Mouse (Mus musculus): Measurements from ENCODE around the gene Zfp276. TPM values are rescaled to one million over a fixed set of nuclear protein-coding genes. Genes with fewer than 3 reads are reported as not detected.
"Not testable (repeated sequence)": the region's sequence is repeated elsewhere in the genome, so short reads cannot be mapped to it uniquely, and the experiment has no call there.

The Zfp276 gene
- polyA plus RNA-seq, 1 experiment from 2014 or later: 19.0 TPM

DNA sequence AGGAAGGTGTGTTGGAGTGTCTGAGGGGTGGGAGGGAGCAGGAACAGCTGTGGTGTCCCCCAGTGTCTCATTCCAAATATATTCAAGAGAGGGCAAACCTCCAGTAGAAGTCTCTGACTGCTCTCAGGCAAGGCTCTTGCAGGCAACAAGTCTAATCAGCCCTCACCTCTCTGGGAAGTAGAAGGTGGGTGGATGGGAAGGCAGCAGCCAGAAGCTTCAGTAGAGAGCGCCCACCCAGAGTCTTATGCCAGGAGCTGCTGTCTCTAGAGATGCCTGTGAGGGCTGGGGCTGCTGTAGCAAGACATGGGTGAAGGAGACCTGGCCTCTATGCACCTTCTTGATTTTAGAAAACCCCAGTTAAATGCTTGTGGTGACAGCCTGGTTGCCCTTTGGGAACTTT is 25.6 kb upstream of the Zfp276 start:
- peaks cover under 1% of the 10 kb centered on the region; the same call in 1 of the 2 replicates for H3K27me3 ChIP-seq (ENCODE audit: control insufficient read depth, insufficient read depth, low read length)
- no peak for DNase-seq (ENCODE audit: low spot score, missing footprints)
- whole genome bisulfite sequencing: 94% methylated on average over 1 of the region's 1 CpGs
- ATAC-seq (ENCODE audit: low FRiP score): no peak
- no peaks in the 10 kb centered on the region for H3K9me3 ChIP-seq (ENCODE audit: control insufficient read depth, low read length)
- H3K36me3 ChIP-seq (ENCODE audit: control insufficient read depth, insufficient read depth, low read length): no peaks in the 10 kb centered on the region; the same call in 1 of the 2 replicates
- H3K27ac ChIP-seq (ENCODE audit: low read depth, low read length): no peak overlapping the region
- H3K4me2 ChIP-seq: no peak overlapping the region
- no peak overlapping the region for H3K9ac ChIP-seq (ENCODE audit: low read length)
- H3K4me3 ChIP-seq (ENCODE audit: low read depth, low read length): no peak overlapping the region
- H3K4me1 ChIP-seq (ENCODE audit: control insufficient read depth, insufficient read depth, low read length): peaks cover 10% of the 10 kb centered on the region

DNA sequence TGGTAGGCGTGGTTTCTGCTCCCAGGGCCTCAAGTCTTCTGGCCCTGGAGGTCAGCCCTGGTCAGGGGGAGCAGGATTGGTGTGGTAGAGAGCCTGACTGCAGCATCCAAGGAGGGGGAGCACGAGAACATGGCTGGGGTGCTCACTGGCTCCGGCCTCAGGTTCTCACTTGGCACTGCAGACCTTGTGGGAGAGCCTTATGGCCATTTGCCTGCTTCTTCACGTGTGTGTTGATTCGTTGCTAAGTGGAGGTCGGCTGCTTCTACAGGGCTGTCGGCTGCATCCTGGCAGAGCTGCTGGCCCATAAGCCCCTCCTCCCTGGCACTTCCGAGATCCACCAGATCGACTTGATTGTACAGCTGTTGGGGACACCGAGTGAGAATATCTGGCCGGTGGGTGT is 23.7 kb upstream of the Zfp276 start:
- H3K4me3 ChIP-seq (ENCODE audit: low read depth, low read length); DNase-seq (ENCODE audit: low spot score, missing footprints); H3K4me1 ChIP-seq (ENCODE audit: control insufficient read depth, insufficient read depth, low read length); H3K27ac ChIP-seq (ENCODE audit: low read depth, low read length); ATAC-seq (ENCODE audit: low FRiP score); H3K9ac ChIP-seq (ENCODE audit: low read length); H3K4me2 ChIP-seq; H3K9me3 ChIP-seq (ENCODE audit: control insufficient read depth, low read length); H3K36me3 ChIP-seq (ENCODE audit: control insufficient read depth, insufficient read depth, low read length): not testable (repeated sequence)
- peaks cover 11% of the 10 kb centered on the region; the same call in 1 of the 2 replicates for H3K27me3 ChIP-seq (ENCODE audit: control insufficient read depth, insufficient read depth, low read length)
- WGBS: 87% methylated on average over 11 of the region's 11 CpGs

DNA sequence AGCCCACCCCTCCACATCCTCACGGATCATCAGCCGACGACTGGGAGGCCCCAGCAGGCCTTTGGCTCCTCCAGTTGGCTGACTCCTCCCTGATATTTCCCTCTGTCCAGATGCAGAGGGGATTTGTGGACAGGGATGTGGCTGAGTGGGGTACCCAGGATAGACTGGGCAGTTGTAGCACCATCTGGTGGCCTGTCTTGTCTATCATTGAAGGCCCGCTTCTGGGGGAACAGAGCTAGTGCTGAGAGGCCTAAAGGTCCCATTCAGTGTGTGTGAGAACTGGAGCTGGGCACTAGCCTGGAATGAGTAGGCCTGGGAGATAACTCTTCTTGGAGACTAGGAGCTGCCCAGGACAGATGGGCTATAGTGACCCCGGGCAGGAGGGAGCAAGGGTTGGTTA is 22.3 kb upstream of the Zfp276 start:
- Histone ChIP-seq H3K9ac (ENCODE audit: low read length) (no peak overlapping the region), H3K27me3 (ENCODE audit: control insufficient read depth, insufficient read depth, low read length) (peaks cover 13% of the 10 kb centered on the region; the same call in 1 of the 2 replicates), H3K4me1 (ENCODE audit: control insufficient read depth, insufficient read depth, low read length) (peaks cover 7% of the 10 kb centered on the region), H3K27ac (ENCODE audit: low read depth, low read length) (no peak overlapping the region), H3K9me3 (ENCODE audit: control insufficient read depth, low read length) (no peaks in the 10 kb centered on the region), H3K4me2 (no peak overlapping the region), H3K4me3 (ENCODE audit: low read depth, low read length) (no peak overlapping the region), H3K36me3 (ENCODE audit: control insufficient read depth, insufficient read depth, low read length) (no peaks in the 10 kb centered on the region; the same call in 1 of the 2 replicates)
- WGBS: 65% methylated on average over 5 of the region's 5 CpGs
- ATAC-seq (ENCODE audit: low FRiP score) (no peak), DNase-seq (ENCODE audit: low spot score, missing footprints) (no peak)

DNA sequence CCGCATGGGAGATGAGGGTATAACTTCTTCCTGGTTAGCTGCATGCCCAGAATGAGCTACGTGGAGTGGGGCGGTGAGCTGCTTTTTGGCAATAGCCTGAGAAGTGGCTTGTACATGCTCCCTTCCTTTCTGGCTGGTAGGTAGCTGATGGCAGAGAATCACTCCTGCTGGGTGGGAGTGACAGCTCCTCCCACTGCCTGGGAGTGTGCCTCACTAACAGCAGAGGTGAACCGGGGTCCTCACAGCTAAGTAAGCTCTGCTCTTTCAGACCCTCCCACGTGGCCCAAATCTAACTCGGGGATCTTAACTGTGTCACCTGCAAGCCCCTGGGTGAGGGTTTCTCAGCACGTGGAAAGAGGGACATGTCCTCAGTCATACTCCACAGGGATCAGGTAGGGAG is 21.4 kb upstream of the Zfp276 start:
- Histone ChIP-seq H3K4me3 (ENCODE audit: low read depth, low read length) (no peak overlapping the region), H3K4me1 (ENCODE audit: control insufficient read depth, insufficient read depth, low read length) (peaks cover 7% of the 10 kb centered on the region), H3K9ac (ENCODE audit: low read length) (no peak overlapping the region), H3K27me3 (ENCODE audit: control insufficient read depth, insufficient read depth, low read length) (peaks cover 13% of the 10 kb centered on the region; the same call in 1 of the 2 replicates), H3K27ac (ENCODE audit: low read depth, low read length) (no peak overlapping the region), H3K9me3 (ENCODE audit: control insufficient read depth, low read length) (no peaks in the 10 kb centered on the region), H3K36me3 (ENCODE audit: control insufficient read depth, insufficient read depth, low read length) (no peaks in the 10 kb centered on the region), H3K4me2 (no peak overlapping the region)
- WGBS: 32% methylated on average over 7 of the region's 7 CpGs
- no peak for ATAC-seq (ENCODE audit: low FRiP score)
- DNase-seq (ENCODE audit: low spot score, missing footprints): no peak

DNA sequence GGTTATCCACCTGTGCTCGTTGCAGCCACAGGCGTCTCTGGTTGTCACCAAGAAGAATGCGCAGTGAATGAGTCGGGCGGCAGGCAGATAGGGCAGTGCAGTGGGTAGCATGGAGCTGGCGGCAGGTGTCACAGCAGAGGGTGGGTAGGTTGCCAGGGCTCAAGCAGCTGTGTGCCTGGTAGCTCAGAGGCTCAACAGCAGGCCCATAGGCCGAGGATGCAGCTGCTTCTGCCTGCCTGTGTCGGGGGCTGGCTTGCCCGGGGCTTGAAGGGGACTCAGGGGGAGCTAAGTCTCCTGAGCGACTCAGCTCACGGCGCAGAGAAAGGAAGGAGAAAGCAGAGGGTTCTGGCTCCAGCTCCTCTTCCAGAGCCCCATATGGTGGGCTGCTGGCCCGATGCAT is 20.7 kb upstream of the Zfp276 start:
- ATAC-seq (ENCODE audit: low FRiP score) (no peak), DNase-seq (ENCODE audit: low spot score, missing footprints) (no peak)
- H3K27ac ChIP-seq (ENCODE audit: low read depth, low read length): no peak overlapping the region
- H3K27me3 ChIP-seq (ENCODE audit: control insufficient read depth, insufficient read depth, low read length): peaks cover 13% of the 10 kb centered on the region; the same call in 1 of the 2 replicates
- no peak overlapping the region for H3K4me2 ChIP-seq
- H3K4me3 ChIP-seq (ENCODE audit: low read depth, low read length): no peak overlapping the region
- peaks cover 7% of the 10 kb centered on the region for H3K4me1 ChIP-seq (ENCODE audit: control insufficient read depth, insufficient read depth, low read length)
- WGBS: 64% methylated on average over 13 of the region's 13 CpGs
- no peaks in the 10 kb centered on the region for H3K9me3 ChIP-seq (ENCODE audit: control insufficient read depth, low read length)
- no peaks in the 10 kb centered on the region for H3K36me3 ChIP-seq (ENCODE audit: control insufficient read depth, insufficient read depth, low read length)
- H3K9ac ChIP-seq (ENCODE audit: low read length): no peak overlapping the region

DNA sequence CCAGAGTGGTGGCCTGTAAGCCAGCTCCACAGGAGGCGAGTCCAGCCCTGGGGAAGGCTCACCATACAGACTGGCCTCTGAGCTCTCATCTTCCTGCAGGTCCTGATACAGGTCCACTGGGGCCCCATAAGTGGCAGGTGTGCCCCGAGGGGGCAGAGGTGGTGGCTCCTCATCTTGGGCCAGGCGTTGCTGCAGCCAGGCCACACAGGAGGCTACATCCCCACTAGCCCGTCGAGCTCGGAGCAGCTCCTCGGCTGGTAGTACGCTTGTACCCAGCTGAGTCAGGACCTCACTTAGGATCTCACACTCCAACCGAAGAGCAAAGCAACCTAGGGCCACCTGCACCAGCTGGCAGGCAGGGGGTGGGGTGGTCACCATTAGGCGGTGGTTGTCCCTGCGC is 20.2 kb upstream of the Zfp276 start:
- no peak overlapping the region for H3K4me2 ChIP-seq
- H3K27ac ChIP-seq (ENCODE audit: low read depth, low read length): no peak overlapping the region
- peaks cover 13% of the 10 kb centered on the region; the same call in 1 of the 2 replicates for H3K27me3 ChIP-seq (ENCODE audit: control insufficient read depth, insufficient read depth, low read length)
- H3K36me3 ChIP-seq (ENCODE audit: control insufficient read depth, insufficient read depth, low read length): no peaks in the 10 kb centered on the region
- DNase-seq (ENCODE audit: low spot score, missing footprints): no peak
- peaks cover 7% of the 10 kb centered on the region for H3K4me1 ChIP-seq (ENCODE audit: control insufficient read depth, insufficient read depth, low read length)
- no peak overlapping the region for H3K4me3 ChIP-seq (ENCODE audit: low read depth, low read length)
- ATAC-seq (ENCODE audit: low FRiP score): no peak
- no peak overlapping the region for H3K9ac ChIP-seq (ENCODE audit: low read length)
- no peaks in the 10 kb centered on the region for H3K9me3 ChIP-seq (ENCODE audit: control insufficient read depth, low read length)
- WGBS: 81% methylated on average over 11 of the region's 11 CpGs

DNA sequence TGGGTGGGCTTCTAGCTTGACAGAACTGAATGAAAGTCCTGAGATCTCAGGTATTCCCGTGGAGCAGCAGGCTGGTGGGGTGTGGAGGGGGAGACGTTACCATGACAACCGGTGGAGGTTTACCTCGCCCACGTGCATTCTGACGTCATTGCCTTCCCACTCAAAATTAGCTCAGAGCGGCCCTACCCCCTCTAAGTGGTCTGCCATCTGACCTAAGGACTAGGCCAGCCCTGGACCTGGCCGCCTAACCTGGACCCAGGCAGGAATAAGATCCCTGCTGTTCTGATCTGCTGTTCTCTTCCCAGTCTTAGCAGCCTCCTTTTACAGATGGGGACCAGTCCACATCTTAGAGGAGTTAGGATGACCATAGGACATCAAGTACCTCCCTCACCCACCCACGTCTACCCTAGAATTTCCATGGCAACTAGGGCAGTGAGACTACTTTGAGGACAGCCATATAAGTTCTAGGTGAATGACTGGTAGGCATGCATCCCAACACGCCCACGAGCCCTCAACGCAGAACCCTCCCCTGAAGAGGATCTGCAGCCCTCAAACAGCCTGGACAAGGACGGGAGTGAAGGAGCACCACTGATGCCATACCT is 19.0 kb upstream of the Zfp276 start:
- H3K36me3 ChIP-seq (ENCODE audit: control insufficient read depth, insufficient read depth, low read length): no peaks in the 10 kb centered on the region
- peak overlapping the region; percentile 79 for H3K4me2 ChIP-seq
- 34% methylated on average over 13 of the region's 13 CpGs for WGBS
- no peaks in the 10 kb centered on the region for H3K9me3 ChIP-seq (ENCODE audit: control insufficient read depth, low read length)
- peak overlapping the region; percentile 44 for H3K4me3 ChIP-seq (ENCODE audit: low read depth, low read length)
- no peak overlapping the region for H3K27ac ChIP-seq (ENCODE audit: low read depth, low read length)
- peaks cover 13% of the 10 kb centered on the region; the same call in 1 of the 2 replicates for H3K27me3 ChIP-seq (ENCODE audit: control insufficient read depth, insufficient read depth, low read length)
- peak overlapping the region; percentile 58 for H3K9ac ChIP-seq (ENCODE audit: low read length)
- ATAC-seq (ENCODE audit: low FRiP score): peak; percentile 10; the same call in 1 of the 2 replicates
- H3K4me1 ChIP-seq (ENCODE audit: control insufficient read depth, insufficient read depth, low read length): peaks cover 7% of the 10 kb centered on the region
- DNase-seq (ENCODE audit: low spot score, missing footprints): no peak

DNA sequence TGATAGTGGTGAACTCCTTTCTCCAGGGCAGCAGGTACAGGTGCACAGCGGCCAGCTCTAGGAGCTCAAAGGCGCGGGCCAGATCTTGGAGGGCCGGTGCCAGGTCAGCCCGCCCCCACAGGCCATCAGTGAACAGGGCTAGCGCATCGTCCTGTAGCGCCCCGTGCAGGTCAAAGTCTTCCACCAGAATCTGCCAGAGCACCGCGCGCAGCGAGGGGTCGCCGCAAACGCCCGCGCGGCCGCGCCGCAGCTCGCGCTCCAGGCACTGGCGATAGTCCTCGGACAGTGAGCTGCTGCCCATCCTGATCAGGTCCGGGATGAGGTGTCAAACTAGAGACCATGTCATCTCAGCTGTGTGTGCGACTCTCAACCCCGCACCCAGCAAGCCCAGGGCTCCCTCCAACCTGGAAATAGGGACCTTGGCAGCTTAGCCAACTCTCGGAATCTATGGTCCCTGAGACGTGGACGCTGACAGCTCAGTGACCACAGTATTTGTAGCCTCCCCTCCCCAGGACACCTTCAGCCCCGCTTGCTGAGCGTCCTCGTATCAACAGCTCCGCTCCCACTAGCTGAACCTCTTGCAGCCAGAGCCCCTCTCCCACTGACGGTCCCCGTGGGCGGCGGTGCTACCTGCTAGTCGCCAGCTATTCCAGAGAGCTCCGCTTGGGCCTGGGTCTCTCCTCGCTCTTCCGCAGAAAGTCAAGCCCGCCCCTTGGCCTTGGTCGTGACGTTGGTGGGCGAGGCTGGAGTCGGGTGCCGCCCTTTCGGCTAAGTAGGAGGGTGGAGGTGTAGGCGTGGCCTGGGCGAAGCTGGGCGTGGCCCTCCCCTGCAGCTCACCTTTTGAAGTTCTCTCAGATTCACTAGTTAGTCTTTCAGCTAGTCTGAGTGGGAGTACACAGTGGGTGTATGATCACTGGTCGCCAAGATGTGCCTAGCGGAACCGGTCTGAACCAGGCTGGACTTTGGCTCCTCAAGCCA is 18.2 kb upstream of the Zfp276 start, which contains the start of gene Spata2l:
Gene Spata2l, minus strand, starts transcription at position 714 of the 978 bp plus-strand sequence.
- peaks cover 7% of the 10 kb centered on the region for H3K4me1 ChIP-seq (ENCODE audit: control insufficient read depth, insufficient read depth, low read length)
- no peak within 1 kb of the TSS for H3K27ac ChIP-seq (ENCODE audit: low read depth, low read length)
- peak within 1 kb of the TSS; percentile 44 for H3K4me3 ChIP-seq (ENCODE audit: low read depth, low read length)
- 1% methylated on average over 57 of the region's 57 CpGs for WGBS
- H3K4me2 ChIP-seq: peak within 1 kb of the TSS; percentile 79
- peak within 1 kb of the TSS; percentile 58 for H3K9ac ChIP-seq (ENCODE audit: low read length)
- H3K9me3 ChIP-seq (ENCODE audit: control insufficient read depth, low read length): no peaks in the 10 kb centered on the region
- H3K27me3 ChIP-seq (ENCODE audit: control insufficient read depth, insufficient read depth, low read length): peaks cover 13% of the 10 kb centered on the region; the same call in 1 of the 2 replicates
- peak; percentile 97 for DNase-seq (ENCODE audit: low spot score, missing footprints)
- ATAC-seq (ENCODE audit: low FRiP score): peak; percentile 89
- H3K36me3 ChIP-seq (ENCODE audit: control insufficient read depth, insufficient read depth, low read length): no peaks in the 10 kb centered on the region

DNA sequence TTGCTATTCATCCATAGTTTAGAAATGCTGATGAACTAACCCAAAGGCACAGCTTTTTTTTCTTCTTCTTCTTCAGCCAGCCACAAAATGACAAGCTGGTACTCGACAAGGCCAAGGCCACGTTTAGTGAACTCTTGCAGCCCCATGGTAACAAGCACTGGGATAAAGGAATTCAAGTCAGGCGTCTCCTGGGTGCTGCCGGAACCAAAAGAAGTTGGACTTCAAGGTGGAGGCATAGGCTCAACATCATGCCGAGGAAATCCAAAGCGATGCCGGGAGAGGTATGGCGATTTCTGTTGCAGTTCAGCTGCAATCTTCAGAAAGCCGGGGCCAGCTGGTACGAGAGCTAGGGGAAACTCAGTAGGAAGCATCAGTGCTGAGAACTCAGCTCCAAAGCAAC is 14.6 kb upstream of the Zfp276 start:
- Histone ChIP-seq H3K27ac (ENCODE audit: low read depth, low read length) (no peak overlapping the region), H3K9ac (ENCODE audit: low read length) (no peak overlapping the region), H3K9me3 (ENCODE audit: control insufficient read depth, low read length) (no peaks in the 10 kb centered on the region), H3K27me3 (ENCODE audit: control insufficient read depth, insufficient read depth, low read length) (peaks cover 8% of the 10 kb centered on the region; the same call in 1 of the 2 replicates), H3K4me3 (ENCODE audit: low read depth, low read length) (no peak overlapping the region), H3K4me2 (no peak overlapping the region), H3K4me1 (ENCODE audit: control insufficient read depth, insufficient read depth, low read length) (peaks cover 7% of the 10 kb centered on the region), H3K36me3 (ENCODE audit: control insufficient read depth, insufficient read depth, low read length) (no peaks in the 10 kb centered on the region)
- no peak for ATAC-seq (ENCODE audit: low FRiP score)
- no peak for DNase-seq (ENCODE audit: low spot score, missing footprints)
- WGBS: 82% methylated on average over 10 of the region's 10 CpGs
